Mouse (Mus musculus) adrenal gland (tissue): ENCODE results near the gene Ros1.

Experiments used
- intact Hi-C: fragments of 180-260 bp; cut with DNase I; formaldehyde crosslinking; loops from one replicate; pipeline ENCODE4 v1.15.1; 2025
- microRNA-seq, 2 experiments: library from miRNA; unstranded; fragments of <30 nt; microRNA quantifications; one replicate each; pipeline ENCODE4; 2019

Ros1 gene

GRCm38 (mm10) chr10:52023213-52024052, 171.6 kb downstream of the Ros1 start:
- intact Hi-C loops, result no loop called here

- intact Hi-C loops, result no loop called here
These were observed 172.4 kb downstream of the Ros1 start, which contains the start of gene Vgll2 for GRCm38 (mm10) chr10:52022413-52023212. Gene Vgll2 (plus strand): TSS chr10:52022502.

DNA sequence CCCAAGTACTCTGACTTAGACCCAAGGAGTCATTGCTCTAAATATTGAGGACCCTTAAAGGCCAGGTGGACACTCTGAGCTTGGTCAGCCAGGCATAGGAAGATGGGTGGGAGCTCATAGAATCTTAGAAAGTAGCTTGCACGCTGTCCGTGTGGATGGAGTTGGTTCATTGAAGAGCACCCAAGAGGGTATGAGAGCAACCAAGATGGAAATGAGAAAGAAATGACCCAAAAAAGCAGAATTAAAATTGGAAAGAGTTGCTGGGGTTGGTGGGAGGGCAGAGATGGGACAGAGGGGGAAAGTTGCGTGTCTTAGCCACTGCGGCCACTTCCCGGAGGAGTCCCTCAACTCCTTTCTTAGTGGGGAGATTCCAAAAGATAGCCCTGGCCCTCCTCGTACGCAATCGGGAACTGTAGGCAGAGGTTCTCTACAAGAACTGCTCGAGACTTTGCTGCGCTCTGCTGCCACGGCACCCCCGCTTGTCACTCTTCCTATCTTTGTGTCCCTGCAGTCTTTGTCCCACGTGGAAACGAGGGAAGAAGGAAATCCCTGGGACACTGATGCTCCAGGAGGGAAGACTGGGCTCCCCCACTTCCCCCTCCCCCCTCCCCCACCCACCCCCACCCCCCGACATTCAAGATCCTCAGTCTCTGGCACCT, 173.2 kb downstream of the Ros1 start:
- intact Hi-C loops, result no loop called here

DNA sequence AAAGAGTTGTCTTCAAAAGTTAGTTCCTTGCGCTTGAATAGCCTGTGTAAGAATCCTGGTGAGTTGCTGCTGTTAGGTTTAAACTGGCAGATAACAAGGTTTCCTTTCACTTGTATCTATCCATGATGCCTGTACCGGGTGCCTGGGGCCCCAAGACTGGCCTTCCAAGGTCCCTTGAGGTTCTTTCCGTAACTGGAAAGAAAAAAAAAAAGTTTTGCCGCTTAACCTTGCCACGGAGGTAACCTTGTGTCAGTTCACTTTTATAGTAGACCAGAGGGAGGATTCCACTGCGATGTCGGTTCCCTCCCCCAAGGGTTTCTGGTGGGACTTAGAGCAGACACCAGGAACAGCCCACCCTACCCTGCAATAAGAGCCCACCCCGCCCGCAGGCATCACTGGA, 173.8 kb downstream of the Ros1 start:
- intact Hi-C loops, result no loop called here

GRCm38 (mm10) chr10:52018471-52018870, 176.6 kb downstream of the Ros1 start:
- intact Hi-C loops, result no loop called here

Small RNAs within 50 kb of the gene (microRNA-seq; reads per million reads assigned to microRNA genes)
- gene Gm24084, result 0 reads per million in 2 experiments
